Mouse (Mus musculus) olfactory bulb, adult 2 months (tissue): ENCODE results near the gene Spata13. TPM values are rescaled to one million over a fixed set of nuclear protein-coding genes. Genes with fewer than 3 reads are reported as not detected.

Experiments used
- H3K27ac ChIP-seq: fragments of 200-500 bp; 2 replicates; pipeline ENCODE4 v1.5.1; 2012; ENCODE audit warnings: low read depth, low read length; ENCODE audit not compliant: insufficient read depth
- H3K4me1 ChIP-seq: fragments of 200-500 bp; 2 replicates; pipeline ENCODE4 v1.6.1; 2012; ENCODE audit warnings: low read length; ENCODE audit not compliant: control insufficient read depth, insufficient read depth
- H3K4me3 ChIP-seq: fragments of 200-500 bp; 2 replicates; pipeline ENCODE4 v1.5.1; 2012; ENCODE audit warnings: mild to moderate bottlenecking, low read depth, low read length, moderate library complexity; ENCODE audit not compliant: insufficient read depth
- CTCF ChIP-seq: fragments of 200-500 bp; IDR thresholded peaks from 2 replicates; pipeline ENCODE4 v1.5.1; 2012; ENCODE audit warnings: low read depth, mild to moderate bottlenecking, low read length, moderate library complexity; ENCODE audit not compliant: insufficient read depth
- POLR2A ChIP-seq: fragments of 200-500 bp; IDR thresholded peaks from 2 replicates; pipeline ENCODE4 v1.6.1; 2012; ENCODE audit warnings: mild to moderate bottlenecking, low read depth, low read length, moderate library complexity; ENCODE audit not compliant: insufficient read depth
- WGBS: fragments of 180-500 bp; shearing (Covaris S2); methylation state at CpG from one replicate; pipeline ENCODE4 v1.1.7; 2018; 5-methylcytosine and 5-hydroxymethylcytosine counted together
- polyA plus RNA-seq: library from polyadenylated mRNA; stranded (reverse); fragments of >200 nt; gene quantifications from 2 replicates; pipeline ENCODE4 v1.2.4, GENCODE M21; 2012; ENCODE audit warnings: low replicate concordance; ENCODE audit not compliant: missing spikeins, insufficient read depth, insufficient read length

Spata13 gene
- polyA plus RNA-seq, 1 experiment, result not detected

DNA sequence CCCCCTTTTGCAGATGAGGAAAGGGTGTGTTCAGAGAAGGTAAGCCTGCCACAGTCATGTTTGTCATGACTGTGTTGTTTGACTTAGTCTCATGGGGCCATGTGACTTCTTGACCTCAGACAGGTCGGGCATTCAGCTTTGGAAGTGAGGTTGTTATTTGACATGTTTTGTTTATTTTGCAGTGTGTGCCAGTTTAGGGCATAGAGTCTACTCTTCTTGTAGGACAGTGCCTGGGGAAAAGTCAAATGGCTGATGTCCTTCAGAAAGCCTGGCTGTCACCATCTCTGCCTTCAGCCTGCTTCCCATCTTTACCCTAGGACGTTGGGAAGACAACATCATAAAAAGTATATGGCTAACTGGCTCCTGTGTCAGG lies 2.8 kb downstream of the Spata13 start:
- H3K27ac ChIP-seq, result no peak overlapping the region
- TF ChIP-seq POLR2A, result no peak
- WGBS, result 68% methylated on average over 2 of the region's 2 CpGs
- H3K4me1 ChIP-seq, result peaks cover 21% of the 10 kb centered on the region
- H3K4me3 ChIP-seq, result no peak overlapping the region

DNA sequence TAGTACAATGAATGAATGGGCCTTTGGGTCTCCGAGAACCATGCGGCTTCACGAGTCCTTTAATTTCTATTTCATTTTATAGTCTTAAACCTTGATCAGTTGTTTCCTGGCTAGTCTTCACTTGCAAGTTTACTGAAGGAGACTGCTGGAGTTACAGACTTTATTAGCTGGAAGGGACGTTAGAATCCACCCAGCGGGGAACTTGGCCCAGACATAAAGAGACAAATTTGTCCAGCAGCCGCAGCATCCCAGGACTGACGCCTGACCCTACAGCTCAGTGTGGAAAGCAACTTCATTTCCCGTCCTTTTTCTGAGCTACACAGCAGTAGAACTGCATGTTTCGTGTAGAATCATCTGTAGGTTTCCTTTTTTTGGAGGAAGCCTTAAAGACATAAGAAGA lies 3.2 kb downstream of the Spata13 start:
- TF ChIP-seq POLR2A (no peak), CTCF (no peak)
- Histone ChIP-seq H3K4me1 (peaks cover 21% of the 10 kb centered on the region), H3K4me3 (no peak overlapping the region), H3K27ac (no peak overlapping the region)
- WGBS, result 69% methylated on average over 9 of the region's 9 CpGs

DNA sequence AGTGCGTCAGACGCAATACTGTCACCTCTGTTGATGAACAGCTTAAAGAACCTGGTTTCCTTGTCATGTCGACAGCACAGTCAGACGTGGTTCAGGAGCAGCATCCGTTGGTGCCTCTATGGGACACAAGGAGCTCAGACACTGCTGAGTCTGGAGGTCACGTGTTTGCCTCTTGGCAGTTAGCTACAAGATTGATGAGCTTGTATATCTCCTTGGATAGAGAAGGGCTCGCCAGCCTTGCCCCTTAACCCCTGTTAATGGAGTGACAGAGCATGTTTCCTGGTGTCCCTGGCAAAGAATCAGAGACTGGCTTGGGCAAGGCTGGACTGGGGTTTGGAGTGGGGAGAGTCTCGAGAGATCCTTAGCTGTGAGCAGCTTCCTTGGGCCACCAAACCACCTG lies 4.4 kb downstream of the Spata13 start:
- WGBS, result 78% methylated on average over 8 of the region's 8 CpGs
- no peak overlapping the region for H3K4me3 ChIP-seq
- H3K4me1 ChIP-seq, result peaks cover 21% of the 10 kb centered on the region

DNA sequence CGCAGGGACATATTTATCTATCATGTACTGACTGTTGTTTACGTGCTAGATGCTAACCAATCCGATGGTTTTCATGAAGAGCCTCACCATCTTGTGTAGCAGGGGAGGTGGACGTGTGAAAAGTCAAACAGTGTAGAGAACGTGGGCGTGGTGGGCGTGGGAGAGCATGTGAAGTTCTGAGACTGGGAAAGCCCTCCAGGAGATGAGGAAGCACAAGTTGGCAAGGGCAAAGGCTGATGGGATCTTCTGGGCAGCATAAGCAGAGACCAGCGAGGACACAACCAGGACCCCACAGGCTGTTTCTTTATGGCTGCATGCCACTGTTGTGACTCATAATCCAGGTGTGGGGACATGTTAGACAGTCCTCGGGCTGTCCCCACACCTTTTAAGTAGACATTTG lies 5.4 kb downstream of the Spata13 start:
- Histone ChIP-seq H3K4me1 (peaks cover 18% of the 10 kb centered on the region), H3K27ac (no peak overlapping the region), H3K4me3 (no peak overlapping the region)
- TF ChIP-seq CTCF (no peak), POLR2A (no peak)
- 89% methylated on average over 9 of the region's 9 CpGs for WGBS

More for the DNA sequence above, 4.4 kb downstream of the Spata13 start:
- no peak for TF ChIP-seq POLR2A
- no peak for TF ChIP-seq CTCF
- no peak overlapping the region for H3K27ac ChIP-seq

DNA sequence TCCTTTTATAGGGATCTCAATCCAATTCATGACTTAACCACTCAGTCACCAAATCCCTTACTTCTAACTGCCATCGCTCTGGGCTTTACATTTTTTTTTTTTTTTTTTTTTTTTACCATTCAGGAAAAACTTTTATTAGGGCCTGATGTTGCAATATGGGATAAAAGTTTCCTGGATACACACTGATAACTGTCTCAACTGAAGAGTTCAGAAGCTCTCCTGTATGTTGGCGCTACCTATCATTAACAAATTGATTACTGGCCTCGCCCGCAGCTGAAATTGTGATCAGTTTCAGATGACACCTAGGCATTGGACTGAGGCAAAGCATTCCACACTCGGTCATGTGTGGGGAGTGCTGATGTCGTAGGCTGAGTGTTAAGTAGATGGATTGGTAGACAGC lies 7.3 kb downstream of the Spata13 start:
- 91% methylated on average over 6 of the region's 6 CpGs for WGBS
- TF ChIP-seq CTCF, result no peak
- TF ChIP-seq POLR2A, result no peak
- Histone ChIP-seq H3K4me3 (no peak overlapping the region), H3K27ac (no peak overlapping the region), H3K4me1 (peaks cover 2% of the 10 kb centered on the region)

DNA sequence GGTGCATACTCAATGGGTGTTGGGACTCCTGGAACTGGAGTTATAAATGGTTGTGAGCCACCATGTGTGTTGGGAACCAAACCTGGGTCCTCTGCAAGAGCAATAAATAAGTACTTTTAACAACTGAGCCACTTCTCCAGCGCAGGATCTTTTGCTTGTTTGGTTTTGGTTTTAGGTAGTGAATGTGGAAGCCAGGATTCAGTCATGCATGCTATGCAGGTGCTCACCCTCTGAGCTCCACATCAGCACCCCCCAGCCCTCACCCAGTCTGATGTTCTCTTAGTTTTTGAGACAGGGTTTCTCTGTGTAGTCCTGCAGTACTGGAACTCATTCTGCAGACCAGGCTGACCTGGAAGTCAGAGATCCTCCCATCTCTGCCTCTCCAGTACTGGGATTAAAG lies 8.3 kb downstream of the Spata13 start:
- Histone ChIP-seq H3K27ac (no peak overlapping the region), H3K4me1 (peaks cover 3% of the 10 kb centered on the region), H3K4me3 (no peak overlapping the region)
- 89% methylated on average over 1 of the region's 1 CpGs for WGBS
- TF ChIP-seq CTCF (no peak), POLR2A (no peak)

DNA sequence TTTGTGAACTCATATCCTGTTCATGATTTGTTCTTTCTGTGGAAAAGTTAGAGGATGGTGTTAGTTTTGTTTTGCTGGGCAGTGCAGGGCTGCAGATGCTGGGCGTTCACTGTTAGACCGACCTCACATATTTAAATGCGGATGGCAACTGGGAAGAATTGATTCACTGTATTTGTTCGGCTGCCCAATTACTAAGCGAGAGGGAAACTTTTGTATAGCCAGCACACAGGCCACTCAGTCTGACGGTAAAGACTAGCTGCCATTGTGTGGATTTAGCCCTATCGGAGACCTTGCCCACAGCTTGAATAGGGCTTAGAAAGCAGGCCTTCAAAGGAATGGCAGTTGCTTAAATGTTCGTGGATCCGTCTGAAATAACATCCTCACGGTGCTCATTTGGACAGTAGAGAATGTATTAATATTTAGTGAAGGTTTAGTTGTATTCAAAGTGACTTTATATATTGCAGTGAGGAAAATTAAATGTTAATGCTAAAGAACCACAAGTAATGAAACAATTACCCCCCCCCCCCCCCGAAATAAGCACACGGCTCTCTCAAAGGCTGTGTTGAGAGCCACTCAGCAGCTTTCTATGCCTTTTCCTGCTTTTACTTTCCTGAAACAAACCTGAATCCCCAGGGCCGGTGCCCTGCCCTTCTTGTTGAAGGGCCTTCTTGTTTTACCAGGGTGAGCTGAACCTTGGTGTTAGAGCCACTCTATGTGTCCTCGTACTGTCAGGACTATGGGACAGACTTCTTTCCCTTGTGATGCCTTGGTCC lies 9.5 kb downstream of the Spata13 start:
- 63% methylated on average over 14 of the region's 14 CpGs for WGBS
- H3K27ac ChIP-seq, result no peak overlapping the region

DNA sequence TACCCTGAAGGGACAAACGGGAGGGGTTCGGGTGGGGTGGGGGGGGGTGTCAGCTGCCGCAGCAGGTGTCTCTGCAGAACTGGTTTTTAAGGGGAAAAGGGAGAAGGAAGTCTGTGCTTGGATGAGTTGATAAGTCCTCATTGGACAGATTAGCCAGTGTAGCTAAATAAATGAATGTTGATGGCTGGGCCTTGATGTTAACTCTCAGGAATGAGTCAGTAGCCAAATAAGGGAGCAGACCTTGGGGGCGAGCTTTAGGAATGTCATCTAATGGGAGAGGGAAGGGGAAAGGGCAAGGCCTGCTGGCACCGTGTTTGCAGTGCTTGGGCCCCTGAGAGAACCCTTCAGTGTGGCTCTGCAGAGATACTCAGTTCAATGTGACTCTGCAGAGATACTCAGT lies 12.6 kb downstream of the Spata13 start:
- H3K4me1 ChIP-seq, result peaks cover 3% of the 10 kb centered on the region
- no peak overlapping the region for H3K4me3 ChIP-seq
- no peak for TF ChIP-seq CTCF
- no peak for TF ChIP-seq POLR2A
- no peak overlapping the region for H3K27ac ChIP-seq
- WGBS, result 46% methylated on average over 5 of the region's 5 CpGs

More for the DNA sequence above, 9.5 kb downstream of the Spata13 start:
- Histone ChIP-seq H3K4me3 (no peak overlapping the region), H3K4me1 (peaks cover 3% of the 10 kb centered on the region)
- TF ChIP-seq CTCF, result no peak
- no peak for TF ChIP-seq POLR2A

DNA sequence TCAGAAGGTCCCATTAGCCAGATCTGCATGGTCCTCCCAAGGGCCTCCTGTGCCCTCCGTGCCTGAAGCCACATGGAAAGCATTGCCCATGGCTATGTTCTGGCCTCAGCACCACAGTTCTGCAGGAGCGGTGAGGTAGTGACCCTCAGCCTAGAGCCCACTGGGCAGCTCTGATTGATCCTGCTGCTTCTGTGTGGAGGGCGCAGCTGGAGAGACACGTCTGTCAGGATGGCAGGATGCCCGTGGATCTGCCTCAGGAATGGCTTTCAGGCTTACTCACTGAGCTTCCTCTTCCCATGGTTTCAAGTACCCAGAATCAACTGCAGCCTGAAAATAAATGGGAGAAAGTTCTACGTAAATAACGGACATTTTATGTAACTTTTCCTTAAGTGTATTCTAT lies 14.1 kb downstream of the Spata13 start:
- WGBS, result 83% methylated on average over 7 of the region's 7 CpGs
- Histone ChIP-seq H3K27ac (no peak overlapping the region), H3K4me3 (no peak overlapping the region), H3K4me1 (peaks cover 3% of the 10 kb centered on the region)
- TF ChIP-seq CTCF (no peak), POLR2A (no peak)

DNA sequence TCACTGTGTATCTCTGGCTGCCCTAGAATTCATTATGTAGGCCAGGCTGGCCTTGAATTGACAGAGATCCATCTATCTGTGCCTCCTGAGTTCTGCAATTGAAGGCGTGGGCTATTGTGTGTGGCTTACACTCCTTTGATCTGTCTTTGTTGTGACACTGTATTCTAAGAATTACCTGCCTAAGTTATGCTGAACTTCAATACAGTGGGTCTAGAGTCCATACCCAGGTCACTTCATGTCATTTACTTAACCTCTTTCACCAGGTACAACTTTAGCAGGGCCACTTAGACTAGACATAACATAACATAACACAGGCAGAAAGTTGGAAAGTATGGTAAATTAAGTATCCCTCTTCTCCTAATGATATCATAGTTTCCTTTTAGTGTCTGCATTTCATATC lies 15.2 kb downstream of the Spata13 start:
- no peak for TF ChIP-seq POLR2A
- TF ChIP-seq CTCF, result no peak
- H3K4me1 ChIP-seq, result peaks cover 3% of the 10 kb centered on the region
- no peak overlapping the region for H3K4me3 ChIP-seq
- no peak overlapping the region for H3K27ac ChIP-seq
- 90% methylated on average over 1 of the region's 1 CpGs for WGBS
